Mouse (Mus musculus) megakaryocyte, embryonic 14.5 days (primary cell): ENCODE data around the gene Ppp2r3a. TPM values are rescaled to one million over a fixed set of nuclear protein-coding genes. Genes with fewer than 3 reads are reported as not detected.

Experiments used
- H3K27me3 ChIP-seq: replicated peaks from 2 replicates; pipeline ENCODE3; 2012; ENCODE audit warnings: inconsistent platforms
- H3K36me3 ChIP-seq: replicated peaks from 2 replicates; pipeline ENCODE3; 2012; ENCODE audit warnings: low read length, inconsistent platforms, mixed read lengths
- H3K4me1 ChIP-seq: 2 replicates; pipeline ENCODE4 v1.6.1; 2012; ENCODE audit warnings: inconsistent platforms
- H3K4me3 ChIP-seq: replicated peaks from 2 replicates; pipeline ENCODE3; 2012; ENCODE audit warnings: moderate library complexity, mild to moderate bottlenecking, inconsistent platforms
- H3K9me3 ChIP-seq: 2 replicates; pipeline ENCODE4 v1.6.1; 2012; ENCODE audit warnings: inconsistent platforms
- FLI1 ChIP-seq: IDR thresholded peaks from 2 replicates; pipeline ENCODE4 v1.6.1; 2012; ENCODE audit warnings: low read length, inconsistent platforms, mixed read lengths
- GATA1 ChIP-seq: IDR thresholded peaks from 3 replicates; pipeline ENCODE4 v1.6.1; 2012; ENCODE audit warnings: mixed read lengths, low read length, inconsistent platforms, borderline replicate concordance
- polyA plus RNA-seq: library from polyadenylated mRNA; stranded (reverse); fragments of >175 nt; gene quantifications from 2 replicates; pipeline ENCODE4 v1.2.3, GENCODE M21; 2012; ENCODE audit warnings: low replicate concordance; ENCODE audit not compliant: insufficient read depth

Ppp2r3a gene
- polyA plus RNA-seq, 1 experiment, result 0.26 TPM

- TF ChIP-seq GATA1, result no peak
- TF ChIP-seq FLI1, result no peak
- Histone ChIP-seq H3K9me3 (0 out of 2 replicates have a peak, but pooled peaks cover 6% of the 10 kb centered on the region), H3K4me1 (peaks cover 15% of the 10 kb centered on the region), H3K27me3 (no peaks in the 10 kb centered on the region), H3K36me3 (peaks cover 7% of the 10 kb centered on the region), H3K4me3 (peak overlapping the region; percentile 98)
Observed at GRCm38 (mm10) chr9:101073041-101073986, 178.3 kb downstream of the Ppp2r3a start.

GRCm38 (mm10) chr9:101072506-101072905 lies 179.1 kb downstream of the Ppp2r3a start:
- H3K27me3 ChIP-seq, result no peaks in the 10 kb centered on the region
- 0 out of 2 replicates have a peak, but pooled peaks cover 6% of the 10 kb centered on the region for H3K9me3 ChIP-seq
- H3K36me3 ChIP-seq, result peaks cover 4% of the 10 kb centered on the region
- peaks cover 10% of the 10 kb centered on the region; the same call in 1 of the 2 replicates for H3K4me1 ChIP-seq
- peak overlapping the region; percentile 98 for H3K4me3 ChIP-seq
- no peak for TF ChIP-seq GATA1
- TF ChIP-seq FLI1, result no peak

- Histone ChIP-seq H3K4me1 (peaks cover 8% of the 10 kb centered on the region; the same call in 1 of the 2 replicates), H3K36me3 (peaks cover 3% of the 10 kb centered on the region), H3K9me3 (0 out of 2 replicates have a peak, but pooled peaks cover 6% of the 10 kb centered on the region), H3K27me3 (no peaks in the 10 kb centered on the region), H3K4me3 (no peak overlapping the region)
- TF ChIP-seq FLI1 (no peak), GATA1 (no peak)
Observed at GRCm38 (mm10) chr9:101069781-101070180, 181.8 kb downstream of the Ppp2r3a start.

- Histone ChIP-seq H3K4me3 (no peak overlapping the region), H3K4me1 (peaks cover 7% of the 10 kb centered on the region; the same call in 1 of the 2 replicates), H3K36me3 (peaks cover 3% of the 10 kb centered on the region), H3K27me3 (no peaks in the 10 kb centered on the region), H3K9me3 (0 out of 2 replicates have a peak, but pooled peaks cover 5% of the 10 kb centered on the region)
- no peak for TF ChIP-seq FLI1
- TF ChIP-seq GATA1, result no peak
Observed at GRCm38 (mm10) chr9:101065076-101065602, 186.5 kb downstream of the Ppp2r3a start.

GRCm38 (mm10) chr9:101062253-101062780 lies 189.3 kb downstream of the Ppp2r3a start:
- TF ChIP-seq FLI1, result no peak
- no peak for TF ChIP-seq GATA1
- Histone ChIP-seq H3K36me3 (no peaks in the 10 kb centered on the region), H3K27me3 (no peaks in the 10 kb centered on the region), H3K9me3 (no peaks in the 10 kb centered on the region), H3K4me1 (peaks cover 10% of the 10 kb centered on the region; the same call in 1 of the 2 replicates), H3K4me3 (no peak overlapping the region)

GRCm38 (mm10) chr9:101061035-101061434 lies 190.6 kb downstream of the Ppp2r3a start:
- H3K9me3 ChIP-seq, result no peaks in the 10 kb centered on the region
- TF ChIP-seq GATA1 (no peak), FLI1 (no peak)
- peak overlapping the region; percentile 35 for H3K4me3 ChIP-seq
- no peaks in the 10 kb centered on the region for H3K27me3 ChIP-seq
- H3K4me1 ChIP-seq, result peaks cover 10% of the 10 kb centered on the region; the same call in 1 of the 2 replicates
- no peaks in the 10 kb centered on the region for H3K36me3 ChIP-seq

- H3K4me3 ChIP-seq, result no peak overlapping the region
- H3K27me3 ChIP-seq, result no peaks in the 10 kb centered on the region
- peaks cover 10% of the 10 kb centered on the region; the same call in 1 of the 2 replicates for H3K4me1 ChIP-seq
- H3K9me3 ChIP-seq, result no peaks in the 10 kb centered on the region
- no peaks in the 10 kb centered on the region for H3K36me3 ChIP-seq
- no peak for TF ChIP-seq GATA1
- TF ChIP-seq FLI1, result no peak
Observed at GRCm38 (mm10) chr9:101057156-101057555, 194.4 kb downstream of the Ppp2r3a start.

Other genes with a start within 250 kb of the Ppp2r3a start
- 2.4 and 69.9 TPM in 2 replicates for gene Pccb, start 216.9 kb downstream of the Ppp2r3a start, polyA plus RNA-seq
- gene Msl2, start 177.7 kb downstream of the Ppp2r3a start, polyA plus RNA-seq, result 4.8 and 8.7 TPM in 2 replicates